Mouse (Mus musculus): Measurements from ENCODE around the gene Trrap. TPM values are rescaled to one million over a fixed set of nuclear protein-coding genes. Genes with fewer than 3 reads are reported as not detected.
"Not testable (repeated sequence)": the region's sequence is repeated elsewhere in the genome, so short reads cannot be mapped to it uniquely, and the experiment has no call there.

The Trrap gene
- total RNA-seq (2012; rRNA removed) (44.1 and 48.9 TPM in 2 replicates), polyA plus RNA-seq (2012; ENCODE audit: insufficient read depth in 1 of 2, insufficient read length in 2 of 2, low read depth in 1 of 2, low replicate concordance in 2 of 2, missing spikeins in 1 of 2) (10 to 100 TPM; 45.6 to 91.6 TPM)

GRCm38 (mm10) chr5:144767106-144767798 lies at the start of gene Trrap:
TSS of gene Trrap (plus strand) at chr5:144767732.
- peak within 1 kb of the TSS; percentile 91 for H3K27ac ChIP-seq (ENCODE audit: control insufficient read depth, low read depth, low read length)
- H3K4me1 ChIP-seq (ENCODE audit: control insufficient read depth in 1 of 2, insufficient read depth in 2 of 2, low read length in 2 of 2); H3K36me3 ChIP-seq (ENCODE audit: control insufficient read depth in 1 of 2, insufficient read depth in 2 of 2, low read length in 2 of 2); DNase-seq (ENCODE audit: low read depth, low spot score); H3K9me3 ChIP-seq (replicated peaks; ENCODE audit: insufficient read depth, low read length); H3K27me3 ChIP-seq (ENCODE audit: control insufficient read depth in 1 of 2, insufficient read depth in 2 of 2, low read length in 2 of 2): not testable (repeated sequence)
- peak within 1 kb of the TSS; percentile 72 to 96 for H3K4me3 ChIP-seq (ENCODE audit: control insufficient read depth in 1 of 2, insufficient read depth in 1 of 2, low read depth in 2 of 2, low read length in 2 of 2)
- peak within 1 kb of the TSS; percentile 99 for H3K9ac ChIP-seq (ENCODE audit: control insufficient read depth, low read depth, low read length, poor library complexity, severe bottlenecking)
- peaks cover 18% of the 10 kb centered on the region for H3K79me2 ChIP-seq (ENCODE audit: control insufficient read depth, insufficient read depth, low read length, poor library complexity)

- Histone ChIP-seq H3K79me2 (ENCODE audit: control insufficient read depth, insufficient read depth, low read length, poor library complexity) (no peaks in the 10 kb centered on the region), H3K4me1 (ENCODE audit: control insufficient read depth in 1 of 2, insufficient read depth in 2 of 2, low read length in 2 of 2) (no peaks in the 10 kb centered on the region), H3K9ac (ENCODE audit: control insufficient read depth, low read depth, low read length, poor library complexity, severe bottlenecking) (no peak overlapping the region), H3K27me3 (ENCODE audit: control insufficient read depth in 1 of 2, insufficient read depth in 2 of 2, low read length in 2 of 2) (peaks cover 0 to 4% of the 10 kb centered on the region in 2 experiments; a peak in 3 of 4 replicates), H3K4me3 (ENCODE audit: control insufficient read depth in 1 of 2, insufficient read depth in 1 of 2, low read depth in 2 of 2, low read length in 2 of 2) (no peak overlapping the region), H3K36me3 (ENCODE audit: control insufficient read depth in 1 of 2, insufficient read depth in 2 of 2, low read length in 2 of 2) (no peaks in the 10 kb centered on the region), H3K9me3 (replicated peaks; ENCODE audit: insufficient read depth, low read length) (no peaks in the 10 kb centered on the region), H3K27ac (ENCODE audit: control insufficient read depth, low read depth, low read length) (no peak overlapping the region)
- TF ChIP-seq UBTF (IDR thresholded peaks at IDR 0.05; ENCODE audit: borderline replicate concordance, insufficient read depth, low read depth, low read length) (no peak), ELF1 (IDR thresholded peaks at IDR 0.05; ENCODE audit: low read depth, low read length) (no peak), JUND (IDR thresholded peaks at IDR 0.05; ENCODE audit: low read depth, low read length) (no peak), TCF12 (IDR thresholded peaks at IDR 0.05; ENCODE audit: low read depth, low read length) (no peak), TBP (IDR thresholded peaks at IDR 0.05; ENCODE audit: low read depth, low read length) (no peak), MAX (IDR thresholded peaks at IDR 0.05; ENCODE audit: low read length) (no peak), NELFE (IDR thresholded peaks at IDR 0.05; ENCODE audit: low read depth, low read length) (no peak), CHD1 (IDR thresholded peaks at IDR 0.05; ENCODE audit: low read depth, low read length) (no peak), BHLHE40 (IDR thresholded peaks at IDR 0.05; ENCODE audit: borderline replicate concordance, low read depth, low read length) (no peak)
- DNase-seq (ENCODE audit: low read depth, low spot score) = no peak
Measured at GRCm38 (mm10) chr5:144719781-144720180, 47.8 kb upstream of the Trrap start.

GRCm38 (mm10) chr5:144720281-144720680 lies 47.3 kb upstream of the Trrap start:
- TF ChIP-seq CTCF (IDR thresholded peaks at IDR 0.05 in 2 of 3, conservative IDR thresholded peaks at IDR 0.05 in 1 of 3; ENCODE audit: control insufficient read depth in 1 of 3, insufficient read depth in 1 of 3, low read depth in 2 of 3, low read length in 3 of 3, poor library complexity in 1 of 3, severe bottlenecking in 1 of 3) = no peak
- Histone ChIP-seq H3K79me2 (ENCODE audit: control insufficient read depth, insufficient read depth, low read length, poor library complexity) (no peaks in the 10 kb centered on the region), H3K9ac (ENCODE audit: control insufficient read depth, low read depth, low read length, poor library complexity, severe bottlenecking) (no peak overlapping the region), H3K9me3 (replicated peaks; ENCODE audit: insufficient read depth, low read length) (no peaks in the 10 kb centered on the region), H3K27me3 (ENCODE audit: control insufficient read depth in 1 of 2, insufficient read depth in 2 of 2, low read length in 2 of 2) (peaks cover 0 to 4% of the 10 kb centered on the region in 2 experiments; a peak in 3 of 4 replicates), H3K4me3 (ENCODE audit: control insufficient read depth in 1 of 2, insufficient read depth in 1 of 2, low read depth in 2 of 2, low read length in 2 of 2) (no peak overlapping the region), H3K27ac (ENCODE audit: control insufficient read depth, low read depth, low read length) (no peak overlapping the region), H3K4me1 (ENCODE audit: control insufficient read depth in 1 of 2, insufficient read depth in 2 of 2, low read length in 2 of 2) (no peaks in the 10 kb centered on the region), H3K36me3 (ENCODE audit: control insufficient read depth in 1 of 2, insufficient read depth in 2 of 2, low read length in 2 of 2) (no peaks in the 10 kb centered on the region)
- no peak for DNase-seq (ENCODE audit: low read depth, low spot score)
